Mouse (Mus musculus) embryo, embryonic 10 days (tissue): ENCODE measurements at regions not wholly inside any gene's neighbourhood (a gene's known extent, or its start where the extent isn't known, plus 50 kb on each side); places are given as distances from the start of the nearest gene placed in this dataset.

Experiments used
- DNase-seq: peaks from one replicate; pipeline ENCODE4 v3.0.0-alpha.2; 2015; ENCODE audit warnings: low spot score

GRCm38 (mm10) chr14:48330965-48331622 lies 114.8 kb upstream of the Tmem260 start:
- DNase-seq: peak; percentile 46

- DNase-seq: no peak
Observed at GRCm38 (mm10) chr14:48331623-48332000, 114.3 kb upstream of the Tmem260 start.

GRCm38 (mm10) chr14:48332193-48332592 lies 113.7 kb upstream of the Tmem260 start:
- peak; percentile 73 for DNase-seq

- no peak for DNase-seq
Observed at GRCm38 (mm10) chr14:48332660-48333059, 113.3 kb upstream of the Tmem260 start.

- DNase-seq: peak; percentile 52
Observed at GRCm38 (mm10) chr14:48334106-48334809, 111.7 kb upstream of the Tmem260 start.

GRCm38 (mm10) chr14:48339434-48339833 lies 106.5 kb upstream of the Tmem260 start:
- DNase-seq: no peak

GRCm38 (mm10) chr14:48342944-48343343 lies 103.0 kb upstream of the Tmem260 start:
- no peak for DNase-seq

- DNase-seq: no peak
Observed at GRCm38 (mm10) chr14:48345956-48346355, 100.0 kb upstream of the Tmem260 start.

GRCm38 (mm10) chr14:48349392-48350044 lies 96.4 kb upstream of the Tmem260 start:
- DNase-seq: no peak

- no peak for DNase-seq
Observed at GRCm38 (mm10) chr14:48351652-48352051, 94.3 kb upstream of the Tmem260 start.

GRCm38 (mm10) chr14:48352825-48353224 lies 93.1 kb upstream of the Tmem260 start:
- DNase-seq: no peak

- DNase-seq: no peak
Observed at GRCm38 (mm10) chr14:48354176-48354575, 91.7 kb upstream of the Tmem260 start.

GRCm38 (mm10) chr14:48357441-48357840 lies 88.5 kb upstream of the Tmem260 start:
- no peak for DNase-seq

GRCm38 (mm10) chr14:48358487-48359159 lies 87.3 kb upstream of the Tmem260 start:
- peak; percentile 80 for DNase-seq

- no peak for DNase-seq
Observed at GRCm38 (mm10) chr14:48361820-48362219, 84.1 kb upstream of the Tmem260 start.

- peak; percentile 87 for DNase-seq
Observed at GRCm38 (mm10) chr14:48367006-48367405, 78.9 kb upstream of the Tmem260 start.

GRCm38 (mm10) chr14:48370322-48370721 lies 75.6 kb upstream of the Tmem260 start:
- DNase-seq: peak; percentile 85

GRCm38 (mm10) chr14:48371766-48372165 lies 74.2 kb upstream of the Tmem260 start:
- peak; percentile 75 for DNase-seq

- no peak for DNase-seq
Observed at GRCm38 (mm10) chr14:48376112-48376511, 69.8 kb upstream of the Tmem260 start.
